Mouse (Mus musculus): ENCODE measurements around the gene Myom1. TPM values are rescaled to one million over a fixed set of nuclear protein-coding genes. Genes with fewer than 3 reads are reported as not detected.

The Myom1 gene
- polyA plus RNA-seq, 1 experiment from 2014 or later, result 208 TPM

- no peaks in the 10 kb centered on the region; the same call in 1 of the 2 replicates for H3K4me1 ChIP-seq (ENCODE audit: control insufficient read depth, insufficient read depth, low read length)
- H3K4me3 ChIP-seq (ENCODE audit: low read depth, low read length), result no peak overlapping the region
- no peaks in the 10 kb centered on the region for H3K9me3 ChIP-seq (replicated peaks; ENCODE audit: control insufficient read depth, low read length)
- no peak overlapping the region for H3K4me2 ChIP-seq
- H3K36me3 ChIP-seq (ENCODE audit: control insufficient read depth, insufficient read depth, low read length), result peaks cover 3% of the 10 kb centered on the region; the same call in 1 of the 2 replicates
- 62% methylated on average over 7 of the region's 7 CpGs for whole genome bisulfite sequencing (ENCODE audit: insufficient replicate concordance)
- H3K9ac ChIP-seq (ENCODE audit: low read depth, low read length), result no peak overlapping the region
- no peak overlapping the region for H3K27ac ChIP-seq (ENCODE audit: low read depth, low read length)
- no peak for ATAC-seq (replicated peaks; ENCODE audit: insufficient number of reproducible peaks, low FRiP score, low TSS enrichment)
- H3K27me3 ChIP-seq (ENCODE audit: control insufficient read depth, insufficient read depth, low read length), result no peaks in the 10 kb centered on the region
Measured at GRCm38 (mm10) chr17:71127464-71128110, 125.2 kb downstream of the Myom1 start.

- H3K4me2 ChIP-seq, result no peak overlapping the region
- ATAC-seq (replicated peaks; ENCODE audit: insufficient number of reproducible peaks, low FRiP score, low TSS enrichment), result no peak
- no peak overlapping the region for H3K4me3 ChIP-seq (ENCODE audit: low read depth, low read length)
- H3K4me1 ChIP-seq (ENCODE audit: control insufficient read depth, insufficient read depth, low read length), result no peaks in the 10 kb centered on the region; the same call in 1 of the 2 replicates
- WGBS (ENCODE audit: insufficient replicate concordance), result 68% methylated on average over 9 of the region's 9 CpGs
- no peak overlapping the region for H3K27ac ChIP-seq (ENCODE audit: low read depth, low read length)
- 0 out of 2 replicates have a peak, but pooled peaks cover 3% of the 10 kb centered on the region for H3K36me3 ChIP-seq (ENCODE audit: control insufficient read depth, insufficient read depth, low read length)
- H3K9me3 ChIP-seq (replicated peaks; ENCODE audit: control insufficient read depth, low read length), result no peaks in the 10 kb centered on the region
- H3K27me3 ChIP-seq (ENCODE audit: control insufficient read depth, insufficient read depth, low read length), result no peaks in the 10 kb centered on the region
- no peak overlapping the region for H3K9ac ChIP-seq (ENCODE audit: low read depth, low read length)
Measured at GRCm38 (mm10) chr17:71129489-71130261, 127.2 kb downstream of the Myom1 start.

GRCm38 (mm10) chr17:71132221-71132620 is 129.8 kb downstream of the Myom1 start:
- Histone ChIP-seq H3K27me3 (ENCODE audit: control insufficient read depth, insufficient read depth, low read length) (no peaks in the 10 kb centered on the region), H3K4me2 (no peak overlapping the region), H3K4me1 (ENCODE audit: control insufficient read depth, insufficient read depth, low read length) (no peaks in the 10 kb centered on the region; the same call in 1 of the 2 replicates), H3K9me3 (replicated peaks; ENCODE audit: control insufficient read depth, low read length) (no peaks in the 10 kb centered on the region), H3K27ac (ENCODE audit: low read depth, low read length) (no peak overlapping the region), H3K36me3 (ENCODE audit: control insufficient read depth, insufficient read depth, low read length) (0 out of 2 replicates have a peak, but pooled peaks cover 3% of the 10 kb centered on the region), H3K9ac (ENCODE audit: low read depth, low read length) (no peak overlapping the region), H3K4me3 (ENCODE audit: low read depth, low read length) (no peak overlapping the region)
- no peak for ATAC-seq (replicated peaks; ENCODE audit: insufficient number of reproducible peaks, low FRiP score, low TSS enrichment)

DNA sequence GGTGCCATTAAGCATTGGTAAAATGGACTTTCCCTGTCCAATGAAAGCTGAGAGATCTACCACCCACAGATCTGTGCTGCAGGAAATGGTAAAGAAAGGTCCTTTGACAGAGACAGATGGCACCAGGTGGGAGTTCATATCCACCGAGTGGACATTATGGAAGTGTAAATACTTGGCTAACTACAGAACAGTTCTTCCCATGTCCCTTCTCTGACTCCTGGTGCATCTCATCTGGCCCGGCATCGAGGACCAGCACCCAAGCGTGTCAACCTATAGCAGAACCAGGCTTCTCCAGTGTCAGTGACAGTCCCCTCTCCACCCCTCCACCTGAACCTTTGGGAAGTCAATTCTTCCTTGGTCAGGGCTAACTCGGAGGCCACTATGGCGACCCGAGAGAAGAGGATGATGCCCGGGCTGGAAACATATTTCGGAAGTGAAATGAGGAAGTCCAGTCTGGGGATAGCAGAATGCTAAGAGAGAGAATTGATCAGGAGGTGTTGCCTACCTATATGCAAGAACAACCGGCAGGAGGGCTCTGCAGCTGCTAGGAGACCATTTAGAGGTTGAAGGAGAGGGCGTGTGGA is 130.5 kb downstream of the Myom1 start:
- WGBS (ENCODE audit: insufficient replicate concordance), result 87% methylated on average over 11 of the region's 11 CpGs
- H3K9ac ChIP-seq (ENCODE audit: low read depth, low read length), result no peak overlapping the region
- H3K4me1 ChIP-seq (ENCODE audit: control insufficient read depth, insufficient read depth, low read length), result no peaks in the 10 kb centered on the region; the same call in 1 of the 2 replicates
- ATAC-seq (replicated peaks; ENCODE audit: insufficient number of reproducible peaks, low FRiP score, low TSS enrichment), result no peak
- H3K27ac ChIP-seq (ENCODE audit: low read depth, low read length), result no peak overlapping the region
- no peak overlapping the region for H3K4me3 ChIP-seq (ENCODE audit: low read depth, low read length)
- H3K36me3 ChIP-seq (ENCODE audit: control insufficient read depth, insufficient read depth, low read length), result no peaks in the 10 kb centered on the region
- no peak overlapping the region for H3K4me2 ChIP-seq
- no peaks in the 10 kb centered on the region for H3K27me3 ChIP-seq (ENCODE audit: control insufficient read depth, insufficient read depth, low read length)
- no peaks in the 10 kb centered on the region for H3K9me3 ChIP-seq (replicated peaks; ENCODE audit: control insufficient read depth, low read length)

- no peaks in the 10 kb centered on the region for H3K27me3 ChIP-seq (ENCODE audit: control insufficient read depth, insufficient read depth, low read length)
- H3K9me3 ChIP-seq (replicated peaks; ENCODE audit: control insufficient read depth, low read length), result no peaks in the 10 kb centered on the region
- H3K4me1 ChIP-seq (ENCODE audit: control insufficient read depth, insufficient read depth, low read length), result no peaks in the 10 kb centered on the region; the same call in 1 of the 2 replicates
- no peak overlapping the region for H3K4me2 ChIP-seq
- H3K9ac ChIP-seq (ENCODE audit: low read depth, low read length), result no peak overlapping the region
- no peaks in the 10 kb centered on the region for H3K36me3 ChIP-seq (ENCODE audit: control insufficient read depth, insufficient read depth, low read length)
- ATAC-seq (replicated peaks; ENCODE audit: insufficient number of reproducible peaks, low FRiP score, low TSS enrichment), result no peak
- H3K27ac ChIP-seq (ENCODE audit: low read depth, low read length), result no peak overlapping the region
- H3K4me3 ChIP-seq (ENCODE audit: low read depth, low read length), result no peak overlapping the region
- 89% methylated on average over 3 of the region's 3 CpGs for WGBS (ENCODE audit: insufficient replicate concordance)
Measured at GRCm38 (mm10) chr17:71134441-71134955, 132.1 kb downstream of the Myom1 start.

- no peak overlapping the region for H3K27ac ChIP-seq (ENCODE audit: low read depth, low read length)
- no peak for ATAC-seq (replicated peaks; ENCODE audit: insufficient number of reproducible peaks, low FRiP score, low TSS enrichment)
- no peaks in the 10 kb centered on the region; the same call in 1 of the 2 replicates for H3K4me1 ChIP-seq (ENCODE audit: control insufficient read depth, insufficient read depth, low read length)
- no peaks in the 10 kb centered on the region for H3K27me3 ChIP-seq (ENCODE audit: control insufficient read depth, insufficient read depth, low read length)
- no peak overlapping the region for H3K4me3 ChIP-seq (ENCODE audit: low read depth, low read length)
- 52% methylated on average over 5 of the region's 5 CpGs for WGBS (ENCODE audit: insufficient replicate concordance)
- no peaks in the 10 kb centered on the region for H3K36me3 ChIP-seq (ENCODE audit: control insufficient read depth, insufficient read depth, low read length)
- H3K9ac ChIP-seq (ENCODE audit: low read depth, low read length), result no peak overlapping the region
- no peak overlapping the region for H3K4me2 ChIP-seq
- H3K9me3 ChIP-seq (replicated peaks; ENCODE audit: control insufficient read depth, low read length), result no peaks in the 10 kb centered on the region
Measured at GRCm38 (mm10) chr17:71135108-71135507, 132.7 kb downstream of the Myom1 start.

DNA sequence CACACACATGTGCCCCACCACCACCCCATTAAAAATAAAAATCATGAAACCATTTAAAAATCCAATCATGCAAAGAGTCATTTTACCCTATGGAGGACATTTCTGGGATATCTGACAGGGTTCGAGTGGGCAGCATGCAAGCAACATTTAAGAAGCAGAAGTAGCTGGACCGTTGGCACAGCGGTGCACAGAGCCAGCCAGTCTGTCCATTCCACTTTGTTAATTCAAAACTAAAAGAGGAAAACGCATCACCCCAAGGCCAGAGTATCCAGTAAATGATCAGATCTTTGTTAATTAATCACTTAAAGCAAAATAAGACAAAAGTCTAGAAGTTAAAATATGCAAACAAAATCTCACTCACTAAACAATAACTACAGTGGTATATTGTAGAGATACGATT is 133.4 kb downstream of the Myom1 start:
- no peak overlapping the region for H3K9ac ChIP-seq (ENCODE audit: low read depth, low read length)
- no peaks in the 10 kb centered on the region for H3K27me3 ChIP-seq (ENCODE audit: control insufficient read depth, insufficient read depth, low read length)
- WGBS (ENCODE audit: insufficient replicate concordance), result 79% methylated on average over 5 of the region's 5 CpGs
- H3K4me1 ChIP-seq (ENCODE audit: control insufficient read depth, insufficient read depth, low read length), result no peaks in the 10 kb centered on the region; the same call in 1 of the 2 replicates
- no peaks in the 10 kb centered on the region for H3K9me3 ChIP-seq (replicated peaks; ENCODE audit: control insufficient read depth, low read length)
- no peak for ATAC-seq (replicated peaks; ENCODE audit: insufficient number of reproducible peaks, low FRiP score, low TSS enrichment)
- no peak overlapping the region for H3K4me2 ChIP-seq
- H3K36me3 ChIP-seq (ENCODE audit: control insufficient read depth, insufficient read depth, low read length), result no peaks in the 10 kb centered on the region
- H3K4me3 ChIP-seq (ENCODE audit: low read depth, low read length), result no peak overlapping the region
- H3K27ac ChIP-seq (ENCODE audit: low read depth, low read length), result no peak overlapping the region

DNA sequence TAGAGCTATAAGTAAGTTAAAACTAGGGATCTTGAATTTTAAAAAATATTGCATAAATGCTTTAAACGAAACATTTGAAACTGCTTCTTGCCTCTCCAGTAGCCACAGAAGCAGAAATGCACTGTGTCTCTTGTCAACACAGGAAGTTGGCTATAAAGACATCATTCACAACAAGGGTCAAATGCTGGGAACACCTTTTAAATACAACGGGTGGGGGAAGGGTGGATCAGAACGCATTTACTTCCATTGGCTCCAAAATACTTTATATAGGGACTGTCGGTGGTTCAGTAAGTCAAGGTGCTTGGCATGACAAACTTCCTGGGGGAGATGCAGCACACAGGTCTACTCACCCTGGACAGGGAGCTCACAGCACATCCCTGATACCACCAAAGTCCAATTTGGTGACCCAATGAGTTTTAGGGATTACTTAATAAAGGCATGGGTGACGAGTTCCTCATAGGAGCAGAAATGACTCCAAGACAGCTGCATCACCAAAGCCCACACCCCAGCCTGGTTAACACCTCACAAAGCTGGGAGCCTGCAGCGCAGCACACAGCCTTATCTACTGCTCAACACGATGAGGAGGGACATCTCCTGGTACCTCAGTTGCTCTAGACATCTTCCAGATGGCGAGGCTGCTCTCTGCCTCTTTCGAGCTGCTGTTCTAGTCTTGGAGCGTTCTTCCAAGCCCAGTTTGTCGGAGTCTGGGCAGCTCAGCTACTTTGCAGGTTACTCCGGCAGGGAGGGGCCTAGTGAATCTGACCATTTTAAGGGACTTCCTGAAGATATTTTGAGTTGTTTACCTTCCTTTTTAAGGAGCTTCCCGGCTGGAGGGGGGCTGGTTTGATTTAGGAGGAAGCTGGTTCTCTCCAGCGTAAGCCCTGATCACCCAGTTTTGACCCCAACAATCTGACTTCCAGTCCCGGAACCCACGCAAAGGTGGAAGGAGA is 134.2 kb downstream of the Myom1 start:
- 55% methylated on average over 16 of the region's 16 CpGs for WGBS (ENCODE audit: insufficient replicate concordance)
- ATAC-seq (replicated peaks; ENCODE audit: insufficient number of reproducible peaks, low FRiP score, low TSS enrichment), result no peak

More for the DNA sequence above, 134.2 kb downstream of the Myom1 start:
- H3K4me2 ChIP-seq, result no peak overlapping the region
- no peak overlapping the region for H3K27ac ChIP-seq (ENCODE audit: low read depth, low read length)
- H3K9me3 ChIP-seq (replicated peaks; ENCODE audit: control insufficient read depth, low read length), result no peaks in the 10 kb centered on the region
- no peak overlapping the region for H3K4me3 ChIP-seq (ENCODE audit: low read depth, low read length)
- H3K4me1 ChIP-seq (ENCODE audit: control insufficient read depth, insufficient read depth, low read length), result no peaks in the 10 kb centered on the region; the same call in 1 of the 2 replicates
- no peaks in the 10 kb centered on the region for H3K27me3 ChIP-seq (ENCODE audit: control insufficient read depth, insufficient read depth, low read length)
- H3K36me3 ChIP-seq (ENCODE audit: control insufficient read depth, insufficient read depth, low read length), result no peaks in the 10 kb centered on the region
- H3K9ac ChIP-seq (ENCODE audit: low read depth, low read length), result no peak overlapping the region

All from heart, embryonic 11.5 days (tissue).